Mouse (Mus musculus): ENCODE measurements around the gene Fos.

Fos gene

GRCm38 (mm10) chr12:85473481-85474297 lies at the start of gene Fos:
Gene Fos (plus strand): TSS chr12:85473890.
- DNase-seq (ENCODE audit: low spot score in 2 of 2) = peak; percentile 89

GRCm38 (mm10) chr12:85425721-85426120 lies 48.0 kb upstream of the Fos start:
- DNase-seq (ENCODE audit: low spot score in 2 of 2) = no peak

- DNase-seq (ENCODE audit: low spot score in 2 of 2) = no peak
These were observed 47.6 kb upstream of the Fos start for GRCm38 (mm10) chr12:85426126-85426525.

DNA sequence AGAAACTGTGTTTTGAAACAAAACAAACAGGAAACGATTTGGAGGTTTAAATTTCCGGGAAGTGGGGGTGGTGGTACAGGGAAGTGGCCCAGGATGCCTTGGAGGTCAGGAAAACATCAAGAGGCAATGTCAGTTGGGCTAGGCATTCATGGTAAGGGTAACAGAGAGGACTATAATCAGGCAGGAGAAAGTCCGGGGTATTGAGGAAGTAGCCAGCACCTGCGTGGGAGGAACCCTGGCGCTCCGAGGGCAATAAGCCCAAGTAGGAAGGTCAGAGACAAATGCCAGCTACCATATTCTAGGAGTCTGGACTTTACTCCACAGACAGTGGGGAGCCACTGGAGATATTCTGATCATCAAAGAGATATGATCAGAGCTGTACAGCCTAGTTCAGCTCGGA lies 45.9 kb upstream of the Fos start:
- DNase-seq (ENCODE audit: low spot score in 2 of 2) = no peak

DNA sequence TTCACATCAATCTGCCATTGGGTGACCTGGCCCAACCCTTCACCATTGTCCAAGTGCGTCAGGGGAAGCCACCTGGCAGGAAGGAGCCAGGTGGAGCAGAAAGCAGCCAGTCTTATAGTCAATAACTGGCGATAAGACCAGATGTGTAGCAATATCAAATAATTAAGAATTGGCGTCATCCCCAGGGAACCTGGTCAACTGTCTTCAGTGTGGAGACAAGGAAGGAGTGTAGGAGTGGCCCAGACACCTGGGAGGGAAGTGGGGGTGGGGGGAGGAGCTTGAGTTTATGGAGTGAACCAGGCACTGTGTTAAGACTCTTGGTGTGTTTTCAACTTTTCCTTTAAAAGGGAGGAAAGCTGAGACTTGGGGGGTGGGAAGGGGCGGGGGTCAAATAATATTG lies 43.7 kb upstream of the Fos start:
- DNase-seq (ENCODE audit: low spot score in 2 of 2) = no peak

DNA sequence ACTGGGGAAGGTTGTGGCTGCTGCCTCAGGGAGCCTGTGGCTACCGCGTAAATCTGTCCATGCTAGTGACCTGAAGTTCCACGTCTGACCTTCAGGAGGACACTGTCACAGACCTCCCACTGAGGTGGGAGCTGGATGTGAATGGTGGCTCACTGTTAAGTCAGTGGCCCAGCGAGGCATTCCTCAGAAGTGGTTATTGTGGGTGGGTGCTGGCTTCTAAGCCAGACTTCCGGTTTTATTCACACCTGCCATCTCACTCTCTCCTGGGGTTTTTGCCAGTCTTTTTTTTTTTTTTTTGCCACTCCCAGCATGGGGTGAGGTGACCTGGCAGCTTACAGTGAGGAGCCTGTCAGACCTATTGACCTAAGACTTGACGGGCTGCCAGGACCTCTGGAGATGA lies 43.3 kb upstream of the Fos start:
- no peak for DNase-seq (ENCODE audit: low spot score in 2 of 2)

- no peak for DNase-seq (ENCODE audit: low spot score in 2 of 2)
These were observed 39.8 kb upstream of the Fos start for GRCm38 (mm10) chr12:85433850-85434249.

- DNase-seq (ENCODE audit: low spot score in 2 of 2) = no peak
These were observed 39.2 kb upstream of the Fos start for GRCm38 (mm10) chr12:85434526-85434925.

- DNase-seq (ENCODE audit: low spot score in 2 of 2) = peak; percentile 83 to 96
These were observed 37.6 kb upstream of the Fos start for GRCm38 (mm10) chr12:85436021-85436621.

DNA sequence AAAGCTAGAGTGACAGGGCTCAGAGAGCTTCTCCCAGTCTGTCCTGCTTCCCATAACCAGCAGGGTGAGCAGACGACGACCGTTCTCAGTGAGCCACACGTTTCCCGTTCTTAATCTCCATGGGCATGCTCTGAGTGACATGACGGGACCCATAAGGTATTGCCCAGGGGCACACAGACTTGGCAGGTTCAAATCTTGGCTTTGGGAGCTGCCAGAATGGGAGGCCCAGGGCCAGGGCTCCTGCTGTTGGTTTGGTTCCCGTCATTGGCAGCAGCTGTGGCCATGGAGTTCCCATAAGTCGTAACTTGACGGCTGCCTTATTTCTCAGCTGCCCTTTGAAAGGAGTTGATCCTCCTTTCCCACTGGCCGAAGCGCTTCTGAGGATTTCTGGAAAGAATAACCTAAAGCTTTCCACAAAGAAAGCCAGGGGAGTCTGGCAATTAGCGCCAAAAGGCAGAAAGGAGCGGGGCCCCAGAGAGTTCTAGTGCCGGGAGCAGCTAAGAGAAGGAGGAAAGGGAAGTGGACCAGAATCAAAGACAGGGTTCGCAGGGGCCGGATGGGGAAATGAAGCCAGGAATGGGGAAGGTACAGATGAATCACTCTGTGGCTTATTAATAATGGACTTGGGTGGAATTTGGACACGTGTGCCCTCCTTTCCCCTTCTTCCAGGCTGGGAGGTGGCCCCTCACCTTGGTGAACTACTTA lies 36.4 kb upstream of the Fos start:
- DNase-seq (ENCODE audit: low spot score in 2 of 2) = no peak

DNA sequence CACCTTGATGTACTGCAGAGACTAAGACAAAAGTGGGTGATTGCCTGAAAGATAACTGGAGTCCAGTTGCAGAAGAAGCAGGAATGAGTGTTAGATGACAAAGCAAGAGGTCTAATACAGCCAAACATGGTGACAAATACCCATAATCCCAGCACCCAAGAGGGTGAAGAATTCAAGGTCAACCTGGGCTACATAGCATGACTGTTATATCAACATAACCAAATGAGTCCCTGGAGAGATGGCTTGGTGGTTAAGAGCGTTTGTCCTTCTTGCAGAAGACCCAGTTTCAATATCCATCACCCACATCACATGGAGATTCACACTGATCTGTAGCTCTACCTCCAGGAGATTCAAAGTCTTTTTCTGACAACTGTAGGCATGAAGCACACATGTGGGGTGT lies 30.2 kb upstream of the Fos start:
- DNase-seq (ENCODE audit: low spot score in 2 of 2) = no peak

- no peak for DNase-seq (ENCODE audit: low spot score in 2 of 2)
These were observed 29.0 kb upstream of the Fos start for GRCm38 (mm10) chr12:85444646-85445045.

GRCm38 (mm10) chr12:85447009-85447408 lies 26.7 kb upstream of the Fos start:
- DNase-seq (ENCODE audit: low spot score in 2 of 2) = no peak

DNA sequence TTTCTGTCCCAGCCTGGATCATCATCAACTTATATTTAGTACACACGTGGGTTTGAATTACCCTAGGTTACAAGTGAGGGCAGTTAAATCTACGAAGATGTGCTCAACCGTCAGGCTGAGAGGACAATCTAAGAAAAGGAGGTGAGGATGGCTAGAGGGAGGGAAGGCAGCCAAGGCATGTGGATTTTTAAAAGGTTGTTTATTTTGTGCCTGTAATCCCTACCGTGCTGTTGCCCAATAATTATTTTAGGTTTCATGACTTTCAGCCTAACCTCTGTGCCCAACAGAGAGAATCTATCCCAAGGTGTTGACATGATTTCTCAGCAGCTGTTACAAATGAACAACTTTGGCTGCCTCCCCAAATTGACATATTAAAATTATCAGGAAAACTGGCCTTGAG lies 26.2 kb upstream of the Fos start:
- no peak for DNase-seq (ENCODE audit: low spot score in 2 of 2)

DNA sequence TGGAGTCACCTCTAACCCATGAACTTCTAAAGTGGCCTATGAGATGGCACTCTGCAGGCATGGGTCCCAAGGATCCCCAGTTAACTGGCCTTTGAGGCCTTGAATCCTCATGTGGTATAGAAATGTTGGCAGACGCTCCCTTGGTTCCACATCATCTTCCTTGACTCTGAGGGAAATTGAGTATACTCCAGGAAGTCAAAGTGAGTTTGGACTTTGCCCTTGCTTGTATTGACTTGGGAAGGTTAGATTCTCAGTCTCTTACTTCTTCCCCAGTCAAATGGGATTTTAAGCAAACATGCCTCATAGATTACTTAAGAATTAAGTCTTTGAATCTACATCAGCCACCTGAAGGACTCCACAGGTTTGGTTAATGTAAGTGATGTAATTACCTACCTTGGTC lies 24.2 kb upstream of the Fos start:
- DNase-seq (ENCODE audit: low spot score in 2 of 2) = no peak

DNA sequence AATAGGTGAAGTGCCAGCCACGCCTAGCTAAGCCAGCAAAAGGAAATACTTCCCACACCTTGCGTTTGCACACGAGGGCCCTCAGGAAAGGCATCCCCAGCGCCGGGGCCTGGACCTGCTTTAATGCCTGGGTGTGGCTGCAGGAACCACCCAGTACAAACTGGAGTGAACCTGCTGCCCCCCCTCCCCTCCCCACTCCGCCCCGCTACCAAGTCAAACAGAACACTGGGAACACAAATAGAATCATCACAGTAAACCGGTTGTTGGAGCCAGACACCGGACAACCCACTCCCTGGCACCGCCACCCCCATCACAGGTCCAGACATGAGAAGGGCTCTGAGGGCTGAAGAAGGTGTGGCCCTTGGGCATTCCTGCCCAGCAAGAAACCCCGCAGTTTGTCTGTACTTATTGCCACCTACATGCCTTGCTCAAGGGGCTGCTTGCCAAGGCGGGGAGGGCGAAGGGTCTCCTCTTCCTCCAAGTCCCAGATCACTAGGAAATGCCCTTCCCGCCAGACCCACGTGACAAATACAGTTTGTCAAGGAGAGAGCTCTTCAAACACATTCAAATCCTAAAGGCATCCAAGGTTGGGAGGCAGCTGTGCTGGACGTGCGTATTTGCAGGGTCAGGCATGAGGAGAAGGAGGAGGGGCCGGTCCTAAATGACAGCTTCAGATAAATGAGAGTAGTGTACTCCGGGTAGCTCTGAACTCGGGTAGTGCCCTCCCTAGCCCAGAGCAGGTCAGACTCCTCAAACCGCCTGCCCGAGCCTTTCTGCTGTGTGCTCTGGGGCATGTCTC lies 21.8 kb upstream of the Fos start:
- DNase-seq (ENCODE audit: low spot score in 2 of 2) = no peak

DNA sequence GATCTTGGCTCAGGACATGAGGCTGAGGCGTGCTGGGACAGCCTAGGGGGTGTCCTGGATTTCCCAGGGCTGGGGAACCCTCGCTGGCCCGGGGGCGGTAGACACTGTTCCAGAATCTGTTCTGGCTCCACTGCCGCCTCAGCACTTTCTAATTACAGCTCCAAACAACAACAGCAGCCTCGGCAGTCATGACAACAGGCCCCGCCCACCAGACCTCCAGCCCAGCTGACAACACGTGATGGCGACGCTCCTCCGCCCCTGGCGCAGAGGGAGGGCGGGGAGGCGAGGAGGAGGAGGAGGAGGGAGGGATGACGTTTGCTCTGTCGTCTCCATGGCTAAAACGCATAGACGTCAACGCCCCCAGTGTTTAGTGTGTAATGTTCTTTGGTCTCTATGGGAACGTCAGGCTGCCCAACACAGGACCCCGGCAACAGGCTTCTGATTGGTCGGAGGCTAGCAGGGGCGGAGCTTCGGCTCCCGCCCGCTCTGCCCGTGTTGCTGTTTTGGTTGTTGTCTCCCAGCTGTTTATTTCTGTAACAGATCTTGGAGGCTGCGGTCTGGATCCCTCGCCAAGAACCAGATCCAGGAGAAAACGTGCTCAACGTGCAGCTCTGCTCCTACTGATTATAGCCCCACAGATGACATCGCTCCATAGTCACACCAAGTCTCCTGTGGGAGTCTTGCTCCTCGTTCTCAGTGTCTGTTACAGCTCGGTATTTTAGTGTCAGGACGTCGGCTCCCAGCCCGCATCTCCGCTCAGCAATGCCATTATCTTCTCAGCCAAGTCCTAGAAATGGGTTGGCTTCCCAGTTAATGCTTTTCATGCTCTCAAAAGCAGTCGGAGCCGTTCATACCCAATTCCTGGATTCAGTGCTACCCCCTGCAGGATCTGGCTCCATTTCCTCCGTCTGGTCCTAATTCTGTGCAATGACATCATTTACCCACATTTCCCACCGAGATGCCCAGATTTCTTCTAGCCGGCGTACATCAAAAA lies 18.3 kb upstream of the Fos start:
- peak; percentile 94 to 98 for DNase-seq (ENCODE audit: low spot score in 2 of 2)

GRCm38 (mm10) chr12:85456276-85456675 lies 17.4 kb upstream of the Fos start:
- no peak for DNase-seq (ENCODE audit: low spot score in 2 of 2)

- DNase-seq (ENCODE audit: low spot score in 2 of 2) = no peak
These were observed 16.7 kb upstream of the Fos start for GRCm38 (mm10) chr12:85456966-85457505.

DNA sequence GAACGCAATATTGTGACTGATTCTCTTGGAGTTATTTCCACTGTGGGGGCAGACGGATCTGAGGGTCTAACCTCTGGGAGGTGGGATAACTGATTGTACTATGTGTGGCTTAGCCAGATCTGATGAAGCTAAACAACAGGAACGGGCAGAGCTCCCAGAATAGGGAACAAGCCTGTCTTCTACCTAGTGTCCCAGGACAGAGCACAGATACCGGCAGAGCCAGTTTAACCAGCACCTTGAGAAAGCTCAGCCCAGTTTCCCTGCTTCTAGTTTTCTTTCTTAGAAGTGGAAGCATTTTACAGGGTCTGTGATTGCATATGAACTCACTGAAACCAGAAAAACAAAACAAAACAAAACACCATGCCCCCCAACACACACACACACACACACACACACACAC lies 13.9 kb upstream of the Fos start:
- no peak for DNase-seq (ENCODE audit: low spot score in 2 of 2)
